Mouse (Mus musculus) midbrain, embryonic 11.5 days (tissue): Measurements from ENCODE around the gene Ctnnd2. TPM values are rescaled to one million over a fixed set of nuclear protein-coding genes. Genes with fewer than 3 reads are reported as not detected.

Source experiments
- ATAC-seq: fragments of 200-750 bp; cut with Nextera tagmentation; 2 replicates; pipeline ENCODE4 v1.8.0; 2017; ENCODE audit warnings: moderate TSS enrichment, moderate library complexity; ENCODE audit not compliant: low FRiP score
- DNase-seq: peaks from one replicate; pipeline ENCODE4 v3.0.0; 2015; ENCODE audit warnings: low spot score; ENCODE audit errors: missing footprints
- H3K27ac ChIP-seq: fragments of 300-500 bp; sonication (generic); 2 replicates; pipeline ENCODE4 v1.5.1; 2014; ENCODE audit warnings: low read depth, low read length
- H3K27me3 ChIP-seq: fragments of 300-500 bp; sonication (generic); 2 replicates; pipeline ENCODE4 v1.6.1; 2014; ENCODE audit warnings: mild to moderate bottlenecking, low read length, moderate library complexity, mixed read lengths; ENCODE audit not compliant: control insufficient read depth, insufficient read depth
- H3K36me3 ChIP-seq: fragments of 300-500 bp; sonication (generic); 2 replicates; pipeline ENCODE4 v1.6.1; 2014; ENCODE audit warnings: mild to moderate bottlenecking, low read length, moderate library complexity, mixed read lengths; ENCODE audit not compliant: control insufficient read depth, insufficient read depth
- H3K4me1 ChIP-seq: fragments of 300-500 bp; sonication (generic); 2 replicates; pipeline ENCODE4 v1.6.1; 2014; ENCODE audit warnings: low read length; ENCODE audit not compliant: control insufficient read depth, insufficient read depth
- H3K4me2 ChIP-seq: fragments of 300-500 bp; sonication (generic); 2 replicates; pipeline ENCODE4 v1.6.1; 2014; ENCODE audit warnings: mild to moderate bottlenecking, moderate library complexity
- H3K4me3 ChIP-seq: fragments of 300-500 bp; sonication (generic); 2 replicates; pipeline ENCODE4 v1.5.1; 2014; ENCODE audit warnings: low read depth, low read length
- H3K9ac ChIP-seq: fragments of 300-500 bp; sonication (generic); 2 replicates; pipeline ENCODE4 v1.6.1; 2014; ENCODE audit warnings: low read length
- H3K9me3 ChIP-seq: fragments of 300-500 bp; sonication (generic); 2 replicates; pipeline ENCODE4 v1.6.1; 2016; ENCODE audit warnings: low read length; ENCODE audit not compliant: control insufficient read depth
- WGBS: fragments of 180-500 bp; shearing (Covaris S2); extraction: QIAGEN DNeasy Blood & Tissue Kit; methylation state at CpG from one replicate; pipeline ENCODE4 v1.1.7; 2014; 5-methylcytosine and 5-hydroxymethylcytosine counted together
- polyA plus RNA-seq: library from polyadenylated mRNA; unstranded; fragments of >200 nt; fragmentation: Nextera tagmentation; extraction: Ambion mirVana; gene quantifications from 2 replicates; pipeline ENCODE4 v1.2.1, GENCODE M21; 2014

Gene Ctnnd2
- polyA plus RNA-seq, 1 experiment from 2014 or later: 19.7 TPM

DNA sequence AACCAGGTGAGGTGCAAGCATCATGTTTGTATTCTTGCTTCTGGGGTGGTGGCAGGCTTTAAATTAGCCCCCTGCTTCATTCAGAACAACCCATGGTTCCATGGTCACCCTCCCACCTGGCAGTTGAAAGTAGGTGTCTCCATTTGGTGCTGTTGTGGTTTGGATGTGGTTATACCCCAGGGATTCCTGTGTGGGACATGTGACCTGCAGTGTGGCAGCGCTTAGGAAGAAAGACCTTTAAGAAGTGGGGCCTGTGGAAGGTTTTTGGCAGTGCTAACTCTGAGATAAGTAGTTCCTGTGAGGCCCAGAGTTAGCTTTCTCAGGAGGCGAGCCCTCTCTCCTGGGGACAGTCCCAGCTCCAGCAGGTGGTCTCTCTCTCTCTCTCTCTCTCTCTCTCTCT, 848.4 kb downstream of the Ctnnd2 start:
- Histone ChIP-seq H3K27me3 (no peaks in the 10 kb centered on the region), H3K9ac (no peak overlapping the region), H3K4me3 (no peak overlapping the region), H3K36me3 (no peaks in the 10 kb centered on the region), H3K9me3 (no peaks in the 10 kb centered on the region), H3K4me2 (no peak overlapping the region), H3K4me1 (peaks cover 6% of the 10 kb centered on the region; the same call in 1 of the 2 replicates), H3K27ac (no peak overlapping the region)
- ATAC-seq (no peak), DNase-seq (no peak)
- WGBS: 67% methylated on average over 2 of the region's 2 CpGs

DNA sequence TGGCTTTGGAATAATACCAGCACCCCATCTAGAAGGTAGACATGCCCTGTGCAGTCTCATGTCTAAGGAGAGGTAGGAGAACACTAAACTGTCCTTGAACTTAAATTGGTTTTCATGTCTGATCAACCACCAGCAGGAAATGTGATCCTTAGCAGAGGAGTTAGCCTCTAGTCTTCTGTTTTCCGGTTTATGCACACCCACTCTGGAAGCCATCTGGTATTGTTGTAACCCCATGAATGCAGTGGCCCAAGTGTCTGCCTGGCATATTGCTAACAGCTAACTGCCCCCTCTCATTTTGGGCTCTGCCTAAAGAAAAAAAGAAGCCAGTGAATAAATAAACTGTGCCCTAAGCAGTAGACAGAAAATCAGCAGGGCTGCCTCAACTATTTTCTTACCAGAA, 849.6 kb downstream of the Ctnnd2 start:
- no peak for ATAC-seq
- WGBS: 85% methylated on average over 1 of the region's 1 CpGs

DNA sequence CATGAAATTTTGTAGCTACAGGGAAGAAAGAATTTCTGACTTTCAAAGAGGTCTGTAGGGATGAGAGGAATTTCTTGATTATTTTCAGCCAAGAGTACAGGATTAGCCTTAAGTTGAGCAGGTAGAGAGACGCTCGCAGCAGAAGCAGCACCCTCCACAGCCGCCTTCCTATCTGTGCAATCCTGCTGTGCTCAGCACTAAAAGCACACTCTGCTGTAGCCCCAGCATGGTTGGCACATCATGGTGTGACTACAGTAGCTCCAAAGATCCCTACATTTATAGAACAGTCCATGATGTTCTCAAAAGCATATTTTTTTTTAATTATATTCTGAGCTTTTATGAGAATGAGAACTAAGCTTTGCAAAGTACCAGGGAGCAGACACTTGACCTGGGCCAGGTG, 850.1 kb downstream of the Ctnnd2 start:
- WGBS: 91% methylated on average over 3 of the region's 3 CpGs
- ATAC-seq (no peak), DNase-seq (no peak)
- Histone ChIP-seq H3K4me3 (no peak overlapping the region), H3K4me1 (peaks cover 6% of the 10 kb centered on the region; the same call in 1 of the 2 replicates), H3K9me3 (no peaks in the 10 kb centered on the region), H3K36me3 (no peaks in the 10 kb centered on the region), H3K27ac (no peak overlapping the region), H3K9ac (no peak overlapping the region), H3K27me3 (no peaks in the 10 kb centered on the region), H3K4me2 (no peak overlapping the region)

More for the DNA sequence above, 849.6 kb downstream of the Ctnnd2 start:
- no peak for DNase-seq
- Histone ChIP-seq H3K36me3 (no peaks in the 10 kb centered on the region), H3K4me2 (no peak overlapping the region), H3K4me3 (no peak overlapping the region), H3K9ac (no peak overlapping the region), H3K9me3 (no peaks in the 10 kb centered on the region), H3K4me1 (peaks cover 6% of the 10 kb centered on the region; the same call in 1 of the 2 replicates), H3K27me3 (no peaks in the 10 kb centered on the region), H3K27ac (no peak overlapping the region)

DNA sequence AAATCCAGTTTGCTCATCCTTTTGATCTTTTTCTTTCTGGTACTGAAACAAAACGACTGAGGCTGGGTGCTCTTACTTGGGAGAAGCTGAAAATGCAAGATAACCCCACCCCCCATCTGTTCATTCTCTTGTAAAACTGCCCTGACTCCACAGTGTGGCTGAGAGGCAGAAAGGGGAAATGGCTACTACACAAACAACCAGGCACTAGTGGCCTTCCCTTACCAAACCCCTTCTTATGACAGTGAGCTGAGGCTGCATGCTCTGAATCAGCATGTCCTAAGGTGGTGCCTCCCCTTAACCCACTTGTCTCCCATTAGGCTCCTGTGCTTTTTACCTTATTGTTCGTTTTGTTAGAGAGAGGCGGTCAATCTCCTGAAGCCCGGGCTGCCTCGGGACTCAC, 851.4 kb downstream of the Ctnnd2 start:
- Histone ChIP-seq H3K9me3 (no peaks in the 10 kb centered on the region), H3K36me3 (no peaks in the 10 kb centered on the region), H3K27ac (no peak overlapping the region), H3K4me1 (no peaks in the 10 kb centered on the region), H3K4me2 (no peak overlapping the region), H3K9ac (no peak overlapping the region), H3K27me3 (no peaks in the 10 kb centered on the region), H3K4me3 (no peak overlapping the region)
- WGBS: 78% methylated on average over 5 of the region's 5 CpGs
- DNase-seq: no peak
- ATAC-seq: no peak

DNA sequence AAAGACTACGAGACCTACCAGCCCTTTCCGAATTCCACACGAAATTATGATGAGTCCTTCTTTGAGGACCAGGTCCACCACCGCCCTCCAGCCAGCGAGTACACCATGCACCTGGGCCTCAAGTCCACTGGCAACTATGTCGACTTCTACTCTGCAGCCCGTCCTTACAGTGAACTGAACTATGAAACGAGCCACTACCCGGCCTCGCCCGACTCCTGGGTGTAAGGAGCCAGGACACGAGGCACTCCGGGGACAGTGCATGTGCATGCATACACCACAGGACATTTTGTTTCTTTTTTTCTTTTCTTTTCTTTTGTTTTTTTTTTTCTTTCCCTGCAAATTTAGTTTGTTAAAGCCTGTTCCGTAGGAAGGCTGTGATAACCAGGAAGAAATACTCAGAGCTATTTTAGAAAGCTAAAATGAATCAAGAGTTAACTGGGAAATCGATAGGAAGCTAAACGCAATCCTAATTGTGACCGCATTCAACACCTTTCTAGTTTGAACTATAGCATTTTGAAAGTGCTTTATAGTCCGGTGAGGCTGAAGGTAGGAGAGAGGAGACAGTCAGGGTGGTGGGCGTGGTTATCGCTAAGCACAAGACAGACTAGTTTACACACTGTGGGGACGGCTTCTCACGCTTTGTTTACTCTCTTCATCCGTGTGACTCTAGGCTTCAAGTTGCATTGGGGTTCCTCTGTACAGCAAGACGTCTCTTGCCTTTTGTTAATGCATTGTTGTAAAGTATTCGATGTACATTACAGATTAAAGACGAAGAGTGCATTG, 855.2 kb downstream of the Ctnnd2 start:
- DNase-seq: no peak
- WGBS: 90% methylated on average over 26 of the region's 26 CpGs
- Histone ChIP-seq H3K36me3 (no peaks in the 10 kb centered on the region), H3K9me3 (no peaks in the 10 kb centered on the region), H3K9ac (no peak overlapping the region), H3K4me1 (no peaks in the 10 kb centered on the region), H3K4me2 (no peak overlapping the region), H3K27ac (no peak overlapping the region), H3K27me3 (no peaks in the 10 kb centered on the region), H3K4me3 (no peak overlapping the region)
- no peak for ATAC-seq

DNA sequence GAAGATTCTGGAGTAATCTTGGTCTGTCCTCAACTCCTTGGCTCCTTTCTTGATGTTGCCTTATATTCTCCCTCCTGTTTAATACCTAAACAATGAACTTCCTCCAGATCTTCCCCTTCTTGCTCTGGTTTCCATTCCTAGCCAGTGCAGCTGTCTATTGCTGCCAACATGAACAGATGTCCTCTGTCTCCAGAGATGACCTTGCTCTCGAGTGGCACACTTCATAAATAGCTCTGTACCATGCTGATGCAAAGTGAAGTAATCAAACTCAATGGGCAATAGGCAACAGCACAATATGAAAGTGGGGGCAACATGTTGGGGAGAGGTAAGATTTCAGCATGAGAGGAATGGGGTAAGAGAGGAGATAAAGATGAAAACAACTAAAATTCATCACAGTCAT, 872.6 kb downstream of the Ctnnd2 start:
- WGBS: 79% methylated on average over 1 of the region's 1 CpGs
- ATAC-seq: no peak
- Histone ChIP-seq H3K27ac (no peak overlapping the region), H3K9ac (no peak overlapping the region), H3K27me3 (no peaks in the 10 kb centered on the region), H3K4me2 (no peak overlapping the region), H3K4me1 (no peaks in the 10 kb centered on the region), H3K36me3 (no peaks in the 10 kb centered on the region), H3K4me3 (no peak overlapping the region), H3K9me3 (no peaks in the 10 kb centered on the region)
- DNase-seq: no peak

DNA sequence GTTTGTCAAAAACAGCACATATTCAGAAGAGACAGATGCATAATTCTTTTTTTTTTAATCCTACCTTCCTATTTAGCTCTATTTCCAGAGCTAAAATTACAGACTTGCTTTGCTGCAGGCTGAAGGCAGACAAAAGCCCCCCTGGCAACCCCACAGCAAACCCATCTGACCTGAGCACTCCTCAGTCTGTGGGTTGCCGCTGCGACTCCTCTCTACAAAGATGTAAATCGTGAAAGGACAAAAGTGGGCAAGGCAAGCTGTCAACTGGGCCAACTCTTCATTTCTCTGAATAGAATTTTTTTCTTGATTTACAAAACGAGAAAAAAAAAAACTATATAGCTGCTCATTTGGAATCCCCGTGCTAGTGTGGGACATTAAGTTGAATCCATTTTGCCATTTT, 879.1 kb downstream of the Ctnnd2 start:
- Histone ChIP-seq H3K36me3 (no peaks in the 10 kb centered on the region), H3K27ac (no peak overlapping the region), H3K4me1 (no peaks in the 10 kb centered on the region), H3K4me3 (no peak overlapping the region), H3K9me3 (no peaks in the 10 kb centered on the region), H3K9ac (no peak overlapping the region), H3K4me2 (no peak overlapping the region), H3K27me3 (no peaks in the 10 kb centered on the region)
- WGBS: 76% methylated on average over 5 of the region's 5 CpGs
- DNase-seq (no peak), ATAC-seq (no peak)

DNA sequence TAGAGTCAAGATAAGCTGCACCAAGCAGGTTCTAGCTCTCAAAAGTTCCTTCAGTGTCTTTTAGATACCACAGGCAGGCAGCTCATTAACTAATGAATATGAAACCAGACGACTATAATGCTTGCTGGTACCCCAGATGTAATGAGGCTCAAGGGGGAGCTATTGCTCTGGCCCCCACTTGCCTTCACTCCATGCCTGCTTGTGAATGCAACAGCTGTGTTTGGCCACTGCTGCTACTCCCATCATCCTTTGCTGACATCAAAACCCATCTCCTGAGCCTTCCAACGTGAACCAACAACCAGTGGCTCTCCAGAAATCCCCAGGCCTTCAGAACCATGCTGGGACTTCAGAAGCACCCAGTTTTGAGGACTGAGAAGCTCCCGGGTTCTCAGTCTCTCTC, 883.8 kb downstream of the Ctnnd2 start:
- H3K9me3 ChIP-seq: no peaks in the 10 kb centered on the region
- 59% methylated on average over 3 of the region's 3 CpGs for WGBS
- ATAC-seq: no peak
- no peak for DNase-seq
- no peaks in the 10 kb centered on the region for H3K36me3 ChIP-seq
- no peak overlapping the region for H3K4me2 ChIP-seq
- no peak overlapping the region for H3K4me3 ChIP-seq
- H3K27ac ChIP-seq: no peak overlapping the region
- H3K9ac ChIP-seq: no peak overlapping the region
- no peaks in the 10 kb centered on the region for H3K27me3 ChIP-seq
- H3K4me1 ChIP-seq: no peaks in the 10 kb centered on the region

DNA sequence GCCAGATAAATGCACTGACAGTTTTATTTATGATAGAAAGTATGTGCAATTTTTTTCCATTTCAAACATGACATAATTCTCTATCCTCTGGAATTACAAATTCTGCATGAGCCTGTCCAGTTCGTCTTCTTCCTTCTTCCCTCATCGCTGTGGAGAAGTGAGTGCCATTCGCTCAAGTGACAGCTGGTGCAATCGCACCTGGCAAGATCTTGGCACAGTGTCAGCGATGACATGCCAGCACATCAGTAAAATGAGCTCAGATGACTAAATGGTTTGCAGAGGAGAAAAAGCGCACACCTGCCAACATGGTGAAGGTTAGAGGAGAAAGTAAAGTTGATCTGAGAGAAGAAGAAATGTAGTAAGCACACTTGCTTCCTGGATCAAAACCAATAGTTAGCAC, 885.9 kb downstream of the Ctnnd2 start:
- ATAC-seq (no peak), DNase-seq (no peak)
- no peak overlapping the region for H3K4me3 ChIP-seq
- H3K4me1 ChIP-seq: no peaks in the 10 kb centered on the region
- no peak overlapping the region for H3K4me2 ChIP-seq
- H3K27me3 ChIP-seq: no peaks in the 10 kb centered on the region
- whole genome bisulfite sequencing: 92% methylated on average over 6 of the region's 6 CpGs
- H3K9me3 ChIP-seq: no peaks in the 10 kb centered on the region
- H3K9ac ChIP-seq: no peak overlapping the region
- no peaks in the 10 kb centered on the region for H3K36me3 ChIP-seq
- no peak overlapping the region for H3K27ac ChIP-seq
